Mouse (Mus musculus): ENCODE measurements at regions not wholly inside any gene's neighbourhood (a gene's known extent, or its start where the extent isn't known, plus 50 kb on each side); places are given as distances from the start of the nearest gene placed in this dataset.

- TF ChIP-seq CTCF (IDR thresholded peaks at IDR 0.05) (no peak), EP300 (IDR thresholded peaks at IDR 0.05; ENCODE audit: insufficient read depth, low read depth, low read length) (no peak)
Measured at GRCm38 (mm10) chr3:21859436-21859835, 217.0 kb upstream of the Tbl1xr1 start.
